Mouse (Mus musculus) T-helper 2 cell (primary cell): ENCODE measurements around the gene Zfp85.
"Not testable (repeated sequence)": the region's sequence is repeated elsewhere in the genome, so short reads cannot be mapped to it uniquely, and the experiment has no call there.

ENCODE experiments used
- in situ Hi-C: fragments of 300-600 bp; cut with MboI, MseI; formaldehyde crosslinking; loops from one replicate; pipeline ENCODE4 v1.15.1; 2025; ENCODE audit warnings: high pct_unique_total_duplicates

The Zfp85 gene

DNA sequence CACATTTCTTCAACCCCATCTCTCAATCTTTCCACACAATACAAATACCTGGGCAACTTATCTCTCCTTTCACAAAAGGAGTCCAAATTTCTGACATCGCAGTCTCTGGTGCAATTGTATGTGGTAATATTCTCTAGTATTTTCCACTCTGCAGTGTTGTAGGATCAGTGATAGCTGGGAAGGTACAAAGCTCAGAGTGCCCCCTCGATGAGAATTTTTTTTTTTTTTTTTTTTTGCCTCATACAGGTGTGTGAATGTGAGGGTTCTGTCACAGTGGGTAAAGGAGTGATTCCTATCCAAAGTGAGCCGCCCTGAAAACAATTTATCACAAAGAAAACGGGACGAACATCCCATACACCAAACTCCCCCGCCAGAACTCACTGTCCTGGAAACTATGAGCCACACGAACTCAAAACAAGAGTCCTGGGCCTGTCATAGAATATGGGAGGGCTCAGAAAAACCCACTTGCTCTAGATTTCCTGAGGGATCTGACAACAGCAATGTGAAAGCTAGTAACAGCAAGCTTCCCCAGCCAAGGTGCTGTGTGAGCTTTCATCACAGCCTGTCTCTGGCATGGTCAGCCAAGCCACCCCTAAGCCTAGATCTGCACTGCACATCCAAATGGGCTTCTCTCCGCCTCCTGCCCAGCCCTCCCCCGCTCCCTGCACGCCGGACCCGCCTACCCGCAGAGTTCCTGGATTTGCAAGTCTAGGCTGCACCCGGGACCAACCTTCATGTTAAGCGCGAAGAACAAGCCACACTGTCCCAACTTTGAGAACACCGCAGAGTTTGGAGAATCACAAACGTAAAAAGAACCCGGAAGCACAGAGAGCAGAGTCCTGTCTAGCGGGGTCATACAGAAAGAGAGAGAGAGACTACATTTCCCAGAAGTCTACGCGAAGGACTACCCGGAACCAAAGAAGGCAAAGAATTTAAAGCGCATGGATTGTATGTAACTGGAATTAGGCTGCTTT lies at the start of gene Zfp85:
Gene Zfp85, minus strand, starts transcription at position 896 of the 974 bp plus-strand sequence.
- in situ Hi-C loops, result loop anchor here (5.0 kb wide), 1 partner anchor 68 kb away; no protein-coding TSS in a partner anchor

- in situ Hi-C loops, result not testable (repeated sequence)
These were observed 44.1 kb upstream of the Zfp85 start for GRCm38 (mm10) chr13:67799151-67799550.

DNA sequence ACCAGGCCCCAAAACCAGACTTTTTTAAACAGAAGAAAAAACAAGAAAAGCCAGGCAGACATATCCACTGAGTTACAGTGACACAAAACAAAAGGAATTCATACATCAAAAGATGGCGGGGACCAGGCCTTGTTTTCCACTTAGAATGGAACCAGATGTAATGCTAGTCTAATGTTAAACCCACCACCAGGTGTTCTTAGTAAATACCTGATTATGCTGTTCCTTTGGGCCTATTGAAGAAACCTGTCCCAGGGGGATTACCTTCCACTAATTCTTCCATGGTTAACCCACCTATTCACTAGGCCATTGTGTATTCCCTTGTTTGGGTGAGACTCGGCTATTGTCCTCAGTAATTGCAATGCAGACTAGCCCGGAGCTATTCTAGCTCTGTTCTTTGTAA lies 43.6 kb upstream of the Zfp85 start:
- in situ Hi-C loops, result no loop called here

DNA sequence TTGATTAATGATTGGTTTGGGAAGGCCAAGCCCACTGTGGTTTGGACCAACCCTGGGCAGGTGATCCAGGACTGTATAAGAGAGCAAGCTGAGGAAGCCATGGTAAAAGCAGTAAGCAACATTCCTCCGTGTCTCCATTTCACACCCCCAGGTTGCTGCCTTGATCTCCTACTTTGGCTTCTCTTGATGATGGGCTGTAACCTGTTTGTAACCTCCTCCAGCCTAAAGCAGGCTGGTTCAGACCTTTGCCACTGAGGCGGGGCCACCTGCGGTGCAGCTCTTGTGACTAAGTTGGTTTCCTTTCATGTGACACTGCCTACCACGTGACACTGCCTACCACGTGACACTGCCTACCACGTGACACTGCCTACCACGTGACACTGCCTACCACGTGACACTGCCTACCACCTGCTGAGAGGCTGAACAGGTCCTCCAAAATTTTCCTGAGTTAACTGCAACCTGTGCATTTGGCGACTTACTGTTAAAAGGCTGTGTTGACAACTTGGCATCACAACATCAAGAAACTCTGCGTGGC lies 37.0 kb upstream of the Zfp85 start:
- in situ Hi-C loops, result no loop called here

DNA sequence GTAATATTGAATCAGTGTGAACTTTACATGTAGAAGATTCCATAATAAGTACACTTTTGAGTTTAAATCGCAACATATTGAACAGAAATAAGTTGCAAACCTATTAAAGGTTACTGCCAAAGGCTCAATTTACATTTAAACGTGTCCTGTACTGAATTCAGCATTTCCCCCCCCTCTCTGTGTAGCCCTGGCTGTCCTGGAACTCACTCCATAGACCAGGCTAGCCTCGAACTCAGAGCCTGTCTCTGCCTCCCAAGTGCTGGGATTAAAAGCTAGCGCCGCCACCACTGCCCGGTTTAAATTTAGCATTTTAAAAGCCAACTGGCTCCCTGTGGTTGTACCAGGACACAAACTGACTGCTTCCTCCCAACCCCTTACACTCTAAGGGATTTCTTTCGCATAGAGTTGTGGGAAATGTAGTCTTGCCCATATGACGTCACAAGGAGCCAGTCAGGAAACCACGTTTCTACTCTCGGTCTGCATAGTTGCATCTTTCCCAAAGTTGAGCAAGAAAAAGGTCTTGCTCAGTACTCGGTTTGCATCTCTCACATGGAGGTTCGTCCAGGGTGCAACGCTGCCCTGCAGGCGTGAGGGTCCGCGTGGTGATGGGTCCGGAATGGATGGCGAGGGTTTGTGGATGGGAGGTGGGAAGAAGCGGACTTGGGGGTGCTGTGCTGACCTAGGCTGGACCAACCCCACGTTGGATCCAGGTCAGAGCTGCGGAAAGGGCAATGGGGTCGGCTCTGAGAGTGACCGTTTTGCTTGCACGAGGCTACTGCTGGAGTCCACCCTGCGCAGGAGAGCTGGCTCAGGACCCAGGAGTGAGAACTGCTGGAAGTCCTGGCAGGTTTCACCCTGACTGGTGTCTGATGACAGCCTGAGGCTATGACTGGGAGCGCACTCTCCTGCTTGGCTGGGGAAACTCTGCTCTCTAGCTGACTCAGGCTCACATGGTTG lies 24.5 kb upstream of the Zfp85 start, which contains the start of gene Zfp493:
Gene Zfp493, plus strand, starts transcription at position 429 of the 957 bp plus-strand sequence.
- in situ Hi-C loops, result no loop called here

GRCm38 (mm10) chr13:67763031-67763768 lies 8.2 kb upstream of the Zfp85 start:
- in situ Hi-C loops, result no loop called here

GRCm38 (mm10) chr13:67759966-67760365 lies 4.9 kb upstream of the Zfp85 start:
- in situ Hi-C loops, result no loop called here

DNA sequence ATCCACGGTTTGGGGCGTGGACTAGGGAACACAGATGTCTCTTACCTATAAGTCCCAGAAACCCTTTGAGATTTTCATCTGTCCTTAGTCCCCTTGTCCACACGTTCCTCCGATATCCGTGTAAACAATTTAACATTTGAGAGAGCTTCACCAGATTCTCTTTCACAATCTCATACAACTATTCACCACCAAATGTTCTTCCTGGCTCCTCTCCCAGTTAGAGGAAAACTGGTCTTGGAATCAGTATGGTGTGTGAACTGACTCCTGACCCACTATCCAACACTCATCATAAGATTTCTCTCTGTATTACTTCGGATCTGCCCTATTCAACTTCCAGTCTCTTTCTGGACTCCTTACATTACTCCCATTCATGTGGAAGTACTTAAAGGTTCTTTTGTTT lies 733 bp upstream of the Zfp85 start:
- in situ Hi-C loops, result no loop called here

- in situ Hi-C loops, result no loop called here
These were observed 11.1 kb downstream of the Zfp85 start for GRCm38 (mm10) chr13:67743896-67744295.

DNA sequence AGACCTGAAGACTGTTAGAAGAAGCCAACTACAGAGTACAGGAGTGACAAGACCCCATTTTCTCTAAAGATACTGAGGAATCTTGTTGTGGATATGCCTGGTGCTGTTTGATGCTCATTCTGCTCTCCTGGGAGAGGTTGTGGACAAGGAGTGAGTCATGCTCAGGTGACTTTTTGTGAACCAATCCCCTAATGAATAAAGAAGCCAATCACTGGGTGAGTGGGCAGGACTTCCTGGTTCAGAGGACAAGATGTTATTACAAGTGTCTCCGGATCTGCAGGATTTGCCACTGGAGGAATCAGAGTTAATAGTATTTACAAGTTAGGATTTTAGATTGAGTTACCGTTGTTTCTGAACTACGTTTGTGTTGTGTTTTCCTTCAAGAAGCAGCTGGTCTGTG lies 12.1 kb downstream of the Zfp85 start:
- in situ Hi-C loops, result no loop called here

- in situ Hi-C loops, result not testable (repeated sequence)
These were observed 20.6 kb downstream of the Zfp85 start for GRCm38 (mm10) chr13:67734391-67734790.

DNA sequence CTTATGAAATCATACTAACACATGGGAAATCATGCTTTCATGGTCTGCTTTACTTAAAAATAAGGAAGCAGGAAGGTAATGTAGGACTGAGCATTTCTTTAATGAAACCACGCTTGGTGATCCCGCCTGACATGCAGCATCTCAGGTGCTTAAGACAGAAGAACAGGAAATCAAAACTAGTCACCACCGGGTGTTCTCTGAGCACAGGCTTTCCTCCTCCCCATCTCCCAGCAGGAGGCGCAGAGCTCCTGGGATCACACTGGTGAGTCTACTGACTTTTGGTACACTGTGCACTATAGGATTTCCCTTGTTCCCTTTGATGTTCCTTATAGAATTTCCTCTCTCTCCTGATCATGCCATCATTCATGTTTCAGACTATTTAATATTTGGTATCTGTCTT lies 25.6 kb downstream of the Zfp85 start:
- in situ Hi-C loops, result not testable (repeated sequence)

DNA sequence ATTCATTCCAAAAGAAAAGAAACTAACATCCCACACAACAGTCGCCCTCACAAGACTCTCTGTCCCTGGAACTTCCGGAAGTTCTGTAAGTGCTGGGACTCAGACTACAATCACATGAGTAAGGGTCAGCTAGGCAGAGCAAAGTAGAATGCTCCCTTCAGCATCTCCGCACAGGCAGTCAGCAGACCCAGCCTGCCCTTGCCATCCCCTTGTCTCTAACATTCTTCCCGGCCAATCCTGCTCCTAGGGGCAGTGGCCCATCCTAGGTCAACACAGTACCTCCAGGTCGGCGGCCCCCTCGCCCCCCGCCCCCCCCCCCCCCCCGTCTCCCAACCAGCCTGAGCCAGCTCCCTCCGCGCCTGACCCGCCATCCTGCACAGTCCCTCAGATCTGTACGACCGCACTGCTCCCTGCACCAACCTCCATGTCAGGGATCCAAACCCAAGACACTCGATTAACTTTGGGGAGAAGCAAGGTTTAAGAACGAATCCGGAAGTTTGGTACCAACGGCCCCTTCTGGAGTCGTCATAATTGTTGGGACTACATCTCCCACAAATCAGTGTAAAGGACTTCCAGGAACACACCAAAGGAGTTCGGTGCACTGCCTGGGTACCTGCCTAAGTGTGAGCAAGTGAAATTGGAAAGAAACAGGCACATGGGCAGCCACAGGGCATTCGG lies 26.2 kb downstream of the Zfp85 start, which contains the start of gene Zfp65:
Gene Zfp65, minus strand, starts transcription at position 533 of the 678 bp plus-strand sequence.
- in situ Hi-C loops, result no loop called here

GRCm38 (mm10) chr13:67728106-67728505 lies 26.9 kb downstream of the Zfp85 start:
- in situ Hi-C loops, result no loop called here

DNA sequence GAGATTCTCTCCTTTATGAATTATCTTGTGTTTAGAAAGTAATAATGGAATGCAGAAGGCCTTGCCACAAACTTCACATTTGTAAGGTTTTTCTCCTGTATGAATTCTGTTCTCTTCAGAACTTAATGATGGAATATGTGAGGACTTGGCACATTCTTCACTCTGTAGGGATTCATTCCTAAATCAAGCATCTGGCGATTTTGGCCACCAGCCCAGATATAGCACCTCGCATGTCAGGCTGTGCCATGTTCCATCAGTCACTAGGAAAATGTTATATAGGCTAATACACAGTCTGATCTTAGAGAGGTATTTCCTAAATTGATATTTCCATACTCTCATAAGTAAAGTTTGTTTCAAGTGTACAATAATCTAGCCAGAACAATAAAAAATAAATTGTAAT lies 29.7 kb downstream of the Zfp85 start:
- in situ Hi-C loops, result not testable (repeated sequence)

- in situ Hi-C loops, result no loop called here
These were observed 31.1 kb downstream of the Zfp85 start for GRCm38 (mm10) chr13:67723848-67724479.
